Mouse (Mus musculus): ENCODE measurements at regions not wholly inside any gene's neighbourhood (a gene's known extent, or its start where the extent isn't known, plus 50 kb on each side); places are given as distances from the start of the nearest gene placed in this dataset.

DNA sequence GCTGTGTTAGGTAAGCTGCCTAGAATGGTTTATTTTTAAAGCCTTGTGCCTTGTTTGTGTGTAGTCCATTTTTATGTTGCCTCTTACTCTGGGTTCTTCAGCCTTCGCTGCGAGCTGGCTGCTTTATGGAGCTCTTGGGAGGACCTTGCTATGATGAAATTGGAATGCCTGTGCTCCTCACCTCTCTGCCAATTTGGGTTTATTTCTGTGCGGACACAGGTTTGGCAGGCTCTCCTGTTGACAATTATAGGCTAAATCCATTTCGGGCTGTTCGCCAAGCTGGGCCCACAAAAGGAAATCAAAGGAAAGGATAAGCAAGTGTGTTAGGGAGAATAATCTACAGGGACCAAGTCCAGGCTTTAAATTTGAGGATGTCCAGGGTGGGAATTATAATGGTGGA, 289.8 kb downstream of the Etaa1 start:
- Histone ChIP-seq H3K9me3 (ENCODE audit: control insufficient read depth, low read length) (no peaks in the 10 kb centered on the region), H3K27ac (replicated peaks; ENCODE audit: low read depth, low read length) (no peak overlapping the region), H3K36me3 (ENCODE audit: control insufficient read depth, insufficient read depth, low read length) (no peaks in the 10 kb centered on the region), H3K4me1 (ENCODE audit: control insufficient read depth, insufficient read depth, low read length) (no peaks in the 10 kb centered on the region), H3K9ac (ENCODE audit: low read length) (no peak overlapping the region), H3K4me2 (ENCODE audit: low read depth, severe bottlenecking) (no peak overlapping the region), H3K27me3 (ENCODE audit: control insufficient read depth, insufficient read depth, low read length) (no peaks in the 10 kb centered on the region), H3K4me3 (ENCODE audit: low read depth, low read length) (no peak overlapping the region)
- whole genome bisulfite sequencing, result 65% methylated on average over 5 of the region's 5 CpGs
- ATAC-seq (ENCODE audit: insufficient number of reproducible peaks, low FRiP score, low TSS enrichment, low read depth), result no peak
- no peak for DNase-seq (ENCODE audit: low spot score)

DNA sequence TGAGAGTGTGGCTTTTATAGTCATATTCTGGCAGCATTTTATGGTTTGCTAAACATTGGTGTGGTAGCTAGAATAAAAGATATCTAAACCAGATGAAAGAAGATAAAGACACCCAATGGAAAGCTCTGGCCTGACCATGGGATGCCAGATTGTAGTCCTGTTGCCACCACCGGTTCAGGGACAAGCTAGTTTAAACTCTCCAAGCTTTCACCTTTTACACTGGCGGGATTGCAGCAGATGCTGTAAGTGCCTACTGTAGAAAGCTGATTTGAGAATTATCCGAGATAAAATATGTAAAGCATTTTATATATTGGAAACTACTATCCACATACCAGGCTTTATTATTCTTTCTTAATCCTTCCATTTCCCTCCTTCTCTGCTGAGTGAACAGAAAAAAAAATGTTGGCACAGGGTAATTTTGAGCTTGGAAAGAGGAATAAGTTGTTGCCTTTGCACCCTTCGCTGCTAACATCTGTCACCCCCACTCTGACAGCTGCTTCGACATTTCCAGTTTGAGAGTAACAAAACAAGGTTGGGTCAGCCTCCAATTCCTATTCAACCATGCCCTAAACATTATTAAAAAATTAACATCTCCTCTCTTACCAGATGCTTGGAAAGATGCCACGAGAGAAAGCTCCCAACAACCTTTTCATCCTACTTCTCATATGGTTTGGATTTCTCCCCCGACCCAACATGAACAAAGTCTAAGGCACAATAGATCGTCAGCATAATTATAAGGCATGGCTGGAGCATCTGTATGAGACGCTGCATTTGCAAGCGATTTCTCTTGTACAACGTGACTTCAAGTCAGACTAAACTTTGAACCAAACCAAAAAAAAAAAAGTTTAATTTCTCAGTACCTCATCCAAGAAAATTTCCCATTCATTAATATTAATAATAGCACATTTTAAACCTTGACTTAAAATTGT, 287.8 kb downstream of the Etaa1 start:
- no peak for ATAC-seq (ENCODE audit: insufficient number of reproducible peaks, low FRiP score, low TSS enrichment, low read depth)
- Histone ChIP-seq H3K27ac (replicated peaks; ENCODE audit: low read depth, low read length) (no peak overlapping the region), H3K9ac (ENCODE audit: low read length) (no peak overlapping the region), H3K4me1 (ENCODE audit: control insufficient read depth, insufficient read depth, low read length) (no peaks in the 10 kb centered on the region), H3K36me3 (ENCODE audit: control insufficient read depth, insufficient read depth, low read length) (no peaks in the 10 kb centered on the region), H3K4me3 (ENCODE audit: low read depth, low read length) (no peak overlapping the region), H3K27me3 (ENCODE audit: control insufficient read depth, insufficient read depth, low read length) (no peaks in the 10 kb centered on the region), H3K4me2 (ENCODE audit: low read depth, severe bottlenecking) (no peak overlapping the region), H3K9me3 (ENCODE audit: control insufficient read depth, low read length) (no peaks in the 10 kb centered on the region)
- DNase-seq (ENCODE audit: low spot score), result no peak
- WGBS, result 82% methylated on average over 11 of the region's 11 CpGs

DNA sequence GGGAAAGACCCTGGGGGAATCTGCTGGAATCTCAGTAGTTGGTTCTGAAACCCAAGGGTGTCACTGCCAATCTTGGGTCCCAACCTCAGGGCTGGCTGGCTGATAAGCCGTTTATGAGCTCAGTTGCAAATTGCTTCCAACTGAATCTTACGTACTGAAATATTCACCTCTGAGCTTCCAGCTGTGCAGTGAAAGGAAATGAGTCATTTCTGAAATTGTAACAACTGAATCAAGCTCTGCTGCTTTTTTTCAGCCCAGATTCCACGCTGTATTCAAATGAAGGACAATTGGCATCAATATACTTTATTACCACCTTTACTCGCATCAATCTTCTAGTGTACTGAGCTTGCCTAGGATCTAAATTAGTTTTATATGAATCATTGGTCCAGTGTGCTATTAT, 272.7 kb downstream of the Etaa1 start:
- Histone ChIP-seq H3K4me2 (ENCODE audit: low read depth, severe bottlenecking) (no peak overlapping the region), H3K36me3 (ENCODE audit: control insufficient read depth, insufficient read depth, low read length) (no peaks in the 10 kb centered on the region), H3K9me3 (ENCODE audit: control insufficient read depth, low read length) (no peaks in the 10 kb centered on the region), H3K4me3 (ENCODE audit: low read depth, low read length) (no peak overlapping the region), H3K9ac (ENCODE audit: low read length) (no peak overlapping the region), H3K27ac (replicated peaks; ENCODE audit: low read depth, low read length) (no peak overlapping the region), H3K27me3 (ENCODE audit: control insufficient read depth, insufficient read depth, low read length) (no peaks in the 10 kb centered on the region), H3K4me1 (ENCODE audit: control insufficient read depth, insufficient read depth, low read length) (no peaks in the 10 kb centered on the region)
- no peak for DNase-seq (ENCODE audit: low spot score)
- 67% methylated on average over 4 of the region's 4 CpGs for WGBS
- no peak for ATAC-seq (ENCODE audit: insufficient number of reproducible peaks, low FRiP score, low TSS enrichment, low read depth)

DNA sequence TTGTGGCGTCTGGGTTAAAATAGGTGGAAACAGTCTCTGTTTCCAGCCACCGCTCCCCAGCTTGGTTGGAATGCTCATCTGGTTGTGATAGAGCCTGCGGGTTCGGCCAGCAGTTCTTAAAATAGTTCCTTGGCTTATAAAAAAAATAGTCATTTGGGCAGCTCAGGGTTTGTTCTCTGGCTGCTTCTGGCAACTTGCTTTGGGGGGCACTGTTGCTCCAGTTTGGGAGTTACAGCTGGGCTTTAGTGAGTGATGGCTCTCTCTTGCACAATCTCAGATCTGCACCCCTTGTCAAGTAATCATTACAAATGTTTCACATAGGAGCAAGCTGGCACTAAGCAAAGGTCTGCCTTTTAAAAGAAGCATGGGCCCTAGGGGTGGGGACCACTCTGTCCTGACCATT, 268.0 kb downstream of the Etaa1 start:
- H3K27ac ChIP-seq (replicated peaks; ENCODE audit: low read depth, low read length), result no peak overlapping the region
- no peaks in the 10 kb centered on the region for H3K9me3 ChIP-seq (ENCODE audit: control insufficient read depth, low read length)
- H3K36me3 ChIP-seq (ENCODE audit: control insufficient read depth, insufficient read depth, low read length), result no peaks in the 10 kb centered on the region
- H3K4me1 ChIP-seq (ENCODE audit: control insufficient read depth, insufficient read depth, low read length), result no peaks in the 10 kb centered on the region
- no peaks in the 10 kb centered on the region for H3K27me3 ChIP-seq (ENCODE audit: control insufficient read depth, insufficient read depth, low read length)
- H3K9ac ChIP-seq (ENCODE audit: low read length), result no peak overlapping the region
- peak; percentile 70 for DNase-seq (ENCODE audit: low spot score)
- WGBS, result 7% methylated on average over 4 of the region's 4 CpGs
- no peak overlapping the region for H3K4me2 ChIP-seq (ENCODE audit: low read depth, severe bottlenecking)
- no peak overlapping the region for H3K4me3 ChIP-seq (ENCODE audit: low read depth, low read length)
- ATAC-seq (ENCODE audit: insufficient number of reproducible peaks, low FRiP score, low TSS enrichment, low read depth), result peak; percentile 47; the same call in 1 of the 2 replicates

DNA sequence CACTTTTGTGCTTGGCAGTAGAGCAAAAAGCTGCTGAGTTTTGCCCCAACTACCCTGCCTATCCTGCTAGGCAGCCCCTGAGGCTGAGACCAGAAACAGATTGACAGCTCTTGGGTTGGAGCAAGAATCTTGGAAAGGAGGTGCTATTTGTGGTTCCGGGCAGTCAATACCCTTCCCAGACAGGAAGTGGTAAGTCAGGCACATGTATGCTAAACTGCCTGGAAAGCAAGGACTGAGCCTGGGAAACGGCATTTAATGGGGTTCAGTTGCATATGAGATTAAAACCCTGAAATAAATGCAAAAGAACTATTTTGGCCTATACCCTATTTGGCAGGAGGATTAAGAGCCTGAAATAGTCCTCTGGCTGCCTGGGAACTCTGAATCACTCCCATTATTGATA, 266.9 kb downstream of the Etaa1 start:
- Histone ChIP-seq H3K9me3 (ENCODE audit: control insufficient read depth, low read length) (no peaks in the 10 kb centered on the region), H3K4me3 (ENCODE audit: low read depth, low read length) (no peak overlapping the region), H3K4me1 (ENCODE audit: control insufficient read depth, insufficient read depth, low read length) (no peaks in the 10 kb centered on the region), H3K27ac (replicated peaks; ENCODE audit: low read depth, low read length) (no peak overlapping the region), H3K36me3 (ENCODE audit: control insufficient read depth, insufficient read depth, low read length) (no peaks in the 10 kb centered on the region), H3K4me2 (ENCODE audit: low read depth, severe bottlenecking) (no peak overlapping the region), H3K27me3 (ENCODE audit: control insufficient read depth, insufficient read depth, low read length) (no peaks in the 10 kb centered on the region), H3K9ac (ENCODE audit: low read length) (no peak overlapping the region)
- ATAC-seq (ENCODE audit: insufficient number of reproducible peaks, low FRiP score, low TSS enrichment, low read depth), result no peak
- no peak for DNase-seq (ENCODE audit: low spot score)
- 52% methylated on average over 2 of the region's 2 CpGs for WGBS

DNA sequence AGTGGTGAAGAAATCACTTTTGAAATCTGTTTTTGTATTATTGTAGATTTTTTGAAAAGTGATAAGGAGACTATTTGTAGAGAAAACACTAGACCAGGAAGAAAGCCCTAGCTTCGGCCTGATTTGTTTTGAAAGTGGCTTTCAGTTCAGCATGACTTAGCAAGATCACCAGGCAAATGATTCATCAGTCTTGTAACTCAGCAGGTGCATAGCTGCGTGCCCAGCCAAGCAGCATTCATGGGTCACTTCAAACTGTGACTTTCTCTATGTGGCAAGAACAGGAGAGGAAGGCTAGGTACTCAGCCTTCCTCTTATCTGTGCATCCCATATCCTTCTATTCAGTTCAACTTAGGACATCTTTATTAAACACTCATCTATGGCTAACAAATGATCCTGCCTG, 259.5 kb downstream of the Etaa1 start:
- H3K4me2 ChIP-seq (ENCODE audit: low read depth, severe bottlenecking), result no peak overlapping the region
- H3K9me3 ChIP-seq (ENCODE audit: control insufficient read depth, low read length), result no peaks in the 10 kb centered on the region

DNA sequence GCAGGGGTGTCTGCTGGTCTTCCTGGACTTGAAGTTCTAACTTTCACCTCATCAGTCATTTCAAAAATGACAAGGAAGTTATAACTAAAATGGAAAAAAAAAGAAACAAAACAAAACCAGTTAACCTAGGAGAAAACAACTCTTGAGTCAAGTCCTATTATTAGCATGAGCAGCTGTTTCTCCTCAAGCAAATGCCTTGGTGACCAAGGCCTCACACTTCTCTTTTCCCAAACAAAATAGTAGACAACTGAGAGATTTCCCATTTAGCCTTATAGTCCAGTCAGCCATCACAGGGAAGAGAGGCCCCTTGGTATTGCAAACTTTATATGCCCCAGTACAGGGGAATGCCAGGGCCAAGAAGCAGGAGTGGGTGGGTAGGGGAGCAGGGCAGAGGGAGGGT, 244.9 kb downstream of the Etaa1 start:
- H3K9ac ChIP-seq (ENCODE audit: low read length), result no peak overlapping the region
- H3K4me3 ChIP-seq (ENCODE audit: low read depth, low read length), result no peak overlapping the region
- H3K9me3 ChIP-seq (ENCODE audit: control insufficient read depth, low read length), result no peaks in the 10 kb centered on the region
- no peak for ATAC-seq (ENCODE audit: insufficient number of reproducible peaks, low FRiP score, low TSS enrichment, low read depth)
- DNase-seq (ENCODE audit: low spot score), result no peak
- H3K27ac ChIP-seq (replicated peaks; ENCODE audit: low read depth, low read length), result no peak overlapping the region
- no peaks in the 10 kb centered on the region for H3K4me1 ChIP-seq (ENCODE audit: control insufficient read depth, insufficient read depth, low read length)
- no peaks in the 10 kb centered on the region for H3K27me3 ChIP-seq (ENCODE audit: control insufficient read depth, insufficient read depth, low read length)
- no peaks in the 10 kb centered on the region for H3K36me3 ChIP-seq (ENCODE audit: control insufficient read depth, insufficient read depth, low read length)
- no peak overlapping the region for H3K4me2 ChIP-seq (ENCODE audit: low read depth, severe bottlenecking)

More for the DNA sequence above, 259.5 kb downstream of the Etaa1 start:
- no peak for DNase-seq (ENCODE audit: low spot score)
- no peak for ATAC-seq (ENCODE audit: insufficient number of reproducible peaks, low FRiP score, low TSS enrichment, low read depth)
- H3K27ac ChIP-seq (replicated peaks; ENCODE audit: low read depth, low read length), result no peak overlapping the region
- H3K4me3 ChIP-seq (ENCODE audit: low read depth, low read length), result no peak overlapping the region
- H3K9ac ChIP-seq (ENCODE audit: low read length), result no peak overlapping the region
- no peaks in the 10 kb centered on the region for H3K4me1 ChIP-seq (ENCODE audit: control insufficient read depth, insufficient read depth, low read length)
- no peaks in the 10 kb centered on the region for H3K36me3 ChIP-seq (ENCODE audit: control insufficient read depth, insufficient read depth, low read length)
- H3K27me3 ChIP-seq (ENCODE audit: control insufficient read depth, insufficient read depth, low read length), result no peaks in the 10 kb centered on the region
- whole genome bisulfite sequencing, result 65% methylated on average over 2 of the region's 2 CpGs

DNA sequence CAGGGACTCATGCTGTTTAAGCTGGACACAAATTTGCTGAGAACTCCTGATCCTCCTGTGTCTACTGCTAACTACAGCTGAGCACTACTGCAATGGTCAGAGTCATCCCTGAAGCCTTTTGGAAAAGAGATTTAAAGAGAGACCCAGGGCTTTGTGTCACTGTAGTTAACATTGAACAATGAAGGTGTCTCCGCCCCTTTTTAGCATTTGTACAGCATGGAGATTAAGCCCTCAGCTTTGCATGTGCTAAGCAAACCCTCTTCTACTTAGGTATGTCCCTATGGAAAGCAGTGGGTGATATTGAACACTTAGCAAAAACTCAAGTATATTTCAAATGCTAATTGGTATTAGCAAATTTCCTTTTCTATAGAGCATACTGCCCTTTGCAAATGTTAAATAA, 231.6 kb downstream of the Etaa1 start:
- H3K36me3 ChIP-seq (ENCODE audit: control insufficient read depth, insufficient read depth, low read length), result no peaks in the 10 kb centered on the region
- no peaks in the 10 kb centered on the region for H3K4me1 ChIP-seq (ENCODE audit: control insufficient read depth, insufficient read depth, low read length)
- H3K4me3 ChIP-seq (ENCODE audit: low read depth, low read length), result no peak overlapping the region
- H3K4me2 ChIP-seq (ENCODE audit: low read depth, severe bottlenecking), result no peak overlapping the region
- 85% methylated on average over 1 of the region's 1 CpGs for WGBS
- H3K27me3 ChIP-seq (ENCODE audit: control insufficient read depth, insufficient read depth, low read length), result no peaks in the 10 kb centered on the region
- H3K9me3 ChIP-seq (ENCODE audit: control insufficient read depth, low read length), result no peaks in the 10 kb centered on the region
- DNase-seq (ENCODE audit: low spot score) (no peak), ATAC-seq (ENCODE audit: insufficient number of reproducible peaks, low FRiP score, low TSS enrichment, low read depth) (no peak)
- no peak overlapping the region for H3K27ac ChIP-seq (replicated peaks; ENCODE audit: low read depth, low read length)
- no peak overlapping the region for H3K9ac ChIP-seq (ENCODE audit: low read length)
